Mouse (Mus musculus) mouse embryonic stem cell (cell line): ENCODE results near the gene Gng12.

Source experiments
- in situ Hi-C, 2 experiments: fragments of 300-500 bp; cut with MboI; formaldehyde crosslinking; loops; 1 replicate in 1 of 2; 3 replicates in 1 of 2; pipeline ENCODE4 v1.14.3; 2019 to 2020; ENCODE audit warnings: low sequenced_read_pairs in 2 of 2, low pct_unique_long_range_greater_than_20kb in 1 of 2, mixed read lengths in 1 of 2; ENCODE audit not compliant: unreplicated experiment in 1 of 2

Gene Gng12

GRCm38 (mm10) chr6:66910493-66911435, 14.6 kb downstream of the Gng12 start:
- in situ Hi-C loops: no loop called here

- in situ Hi-C loops: no loop called here
Observed at GRCm38 (mm10) chr6:66913355-66913754, 17.2 kb downstream of the Gng12 start.

DNA sequence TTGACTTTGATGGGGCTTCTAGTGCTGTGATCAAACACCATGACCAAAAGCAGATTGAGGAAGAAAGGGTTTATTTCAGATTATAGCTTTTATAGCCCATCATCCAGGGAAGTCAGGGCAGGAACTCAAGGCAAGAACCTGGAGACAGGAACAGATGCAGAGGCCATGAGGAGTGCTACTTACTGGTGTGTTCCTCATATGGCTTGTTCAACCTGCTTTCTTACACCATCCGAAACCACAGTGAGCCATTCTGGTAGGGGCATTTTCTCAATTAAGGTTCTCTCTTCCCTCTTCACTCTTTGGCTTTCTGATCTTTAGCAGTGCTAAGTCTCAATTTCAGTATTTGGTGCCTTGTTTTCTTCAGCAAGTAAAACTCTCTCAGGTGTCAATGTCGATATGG, 19.4 kb downstream of the Gng12 start:
- in situ Hi-C loops: no loop called here

DNA sequence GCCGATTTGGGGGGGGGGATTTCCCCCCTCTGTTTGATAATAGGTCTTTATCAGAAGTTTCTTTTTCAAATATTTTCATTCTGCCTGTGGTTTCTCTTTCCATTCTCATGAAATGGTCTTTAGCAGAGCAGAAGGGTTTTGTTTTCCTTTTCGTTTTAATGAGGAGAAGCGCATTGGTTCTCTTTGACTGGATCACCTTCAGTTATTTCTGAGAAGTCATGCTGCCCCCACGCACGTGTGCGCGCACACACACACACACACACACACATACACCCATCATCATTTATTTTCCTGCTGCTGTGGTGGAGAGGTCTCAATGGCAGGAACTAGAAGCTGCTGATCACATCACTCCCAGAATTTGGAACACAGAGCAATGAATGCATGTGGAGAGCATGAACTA, 20.8 kb downstream of the Gng12 start:
- in situ Hi-C loops: no loop called here

- in situ Hi-C loops: no loop called here
Observed at GRCm38 (mm10) chr6:66920786-66921185, 24.6 kb downstream of the Gng12 start.

DNA sequence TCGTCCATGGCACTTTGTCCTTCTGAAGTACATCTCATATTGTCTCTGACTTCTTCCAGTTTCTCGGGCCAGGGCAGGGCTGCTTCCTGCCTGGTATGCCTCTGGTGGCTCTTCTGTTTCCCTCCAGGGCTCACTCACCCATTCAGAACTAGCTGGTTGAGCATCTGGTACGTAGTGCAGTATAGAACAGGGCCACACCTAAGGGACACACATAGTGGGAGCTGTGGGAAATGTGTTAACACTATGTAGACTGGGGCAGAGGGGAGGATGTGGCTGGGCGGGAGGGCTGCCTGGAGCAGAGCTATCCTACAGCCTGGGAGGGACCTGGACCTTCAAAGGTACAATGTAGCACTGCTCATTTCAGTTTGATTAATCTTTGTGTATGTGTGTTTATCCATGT, 25.6 kb downstream of the Gng12 start:
- in situ Hi-C loops: no loop called here

DNA sequence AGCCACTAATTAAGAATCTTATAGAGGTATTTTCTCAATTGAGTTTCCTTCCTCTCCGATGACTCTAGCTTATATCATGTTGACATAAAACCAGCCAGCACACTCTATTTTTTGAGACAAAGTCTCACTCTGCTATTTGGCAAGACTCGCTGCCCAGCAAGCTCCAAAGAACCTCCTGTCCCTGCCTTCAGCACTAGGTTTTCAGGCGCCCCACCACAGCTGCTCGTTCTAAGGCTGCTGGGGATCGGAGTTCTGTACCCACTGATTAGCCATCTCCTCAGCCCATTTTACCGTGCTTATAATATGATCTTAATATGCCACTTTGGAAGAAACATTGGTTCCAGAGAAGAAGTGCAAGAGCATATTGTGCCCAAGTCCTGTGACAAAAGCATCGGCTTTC, 26.3 kb downstream of the Gng12 start:
- in situ Hi-C loops: no loop called here

GRCm38 (mm10) chr6:66923851-66924250, 27.7 kb downstream of the Gng12 start:
- in situ Hi-C loops: no loop called here

DNA sequence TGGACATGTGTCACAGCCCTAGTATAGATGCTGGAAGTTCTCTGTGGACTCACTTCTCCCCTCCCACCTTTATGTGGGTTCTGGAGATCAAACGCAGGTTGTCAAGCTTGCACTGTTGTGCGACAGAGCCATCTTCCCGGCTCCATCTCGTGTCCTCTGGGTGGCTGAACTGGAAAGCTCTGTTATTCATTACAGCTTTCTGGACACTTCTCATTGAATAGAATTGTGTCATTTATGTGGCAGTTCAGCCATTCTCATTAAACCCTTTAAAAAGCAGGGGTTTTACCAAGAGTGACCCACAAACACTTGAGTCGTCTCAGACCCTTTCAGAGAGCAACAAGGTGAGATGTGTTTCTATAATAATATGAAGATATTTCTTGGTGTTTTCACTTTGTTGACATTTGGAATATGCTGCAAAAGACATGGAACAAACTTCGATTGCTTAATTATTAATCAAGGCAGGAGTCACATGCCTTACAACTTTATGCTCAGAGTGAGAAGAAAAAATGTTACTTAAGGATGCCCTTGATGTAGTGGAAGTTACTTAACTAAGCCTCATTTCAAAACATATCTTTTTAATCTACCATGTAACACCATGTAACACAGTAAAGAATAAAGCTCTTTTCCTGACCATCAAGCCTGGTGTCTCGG, 28.2 kb downstream of the Gng12 start:
- in situ Hi-C loops: no loop called here

DNA sequence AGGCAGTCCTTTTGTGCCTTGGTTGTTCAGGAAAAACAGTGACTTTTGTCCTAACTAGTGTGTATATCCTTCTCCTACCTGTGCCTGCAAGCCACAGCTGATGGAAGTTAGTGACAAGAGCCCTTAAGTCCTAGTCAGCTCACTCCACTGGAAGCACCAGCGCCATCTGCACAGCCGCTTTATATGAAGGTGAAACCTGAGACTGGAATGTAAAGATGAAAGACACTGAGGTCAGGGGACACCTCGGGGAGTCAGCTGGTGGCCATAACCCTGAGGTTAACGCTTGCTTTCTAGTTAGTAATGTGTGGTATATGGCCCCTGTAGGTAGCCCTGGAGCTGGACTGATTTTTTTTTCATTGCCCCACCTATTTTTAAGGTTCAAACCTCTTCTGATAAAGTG, 30.1 kb downstream of the Gng12 start:
- in situ Hi-C loops: no loop called here

- in situ Hi-C loops: no loop called here
Observed at GRCm38 (mm10) chr6:66928972-66929645, 32.9 kb downstream of the Gng12 start.

- in situ Hi-C loops: no loop called here
Observed at GRCm38 (mm10) chr6:66929694-66930093, 33.5 kb downstream of the Gng12 start.

GRCm38 (mm10) chr6:66932206-66932819, 36.1 kb downstream of the Gng12 start:
- in situ Hi-C loops: no loop called here

- in situ Hi-C loops: no loop called here
Observed at GRCm38 (mm10) chr6:66940656-66941235, 44.5 kb downstream of the Gng12 start.

DNA sequence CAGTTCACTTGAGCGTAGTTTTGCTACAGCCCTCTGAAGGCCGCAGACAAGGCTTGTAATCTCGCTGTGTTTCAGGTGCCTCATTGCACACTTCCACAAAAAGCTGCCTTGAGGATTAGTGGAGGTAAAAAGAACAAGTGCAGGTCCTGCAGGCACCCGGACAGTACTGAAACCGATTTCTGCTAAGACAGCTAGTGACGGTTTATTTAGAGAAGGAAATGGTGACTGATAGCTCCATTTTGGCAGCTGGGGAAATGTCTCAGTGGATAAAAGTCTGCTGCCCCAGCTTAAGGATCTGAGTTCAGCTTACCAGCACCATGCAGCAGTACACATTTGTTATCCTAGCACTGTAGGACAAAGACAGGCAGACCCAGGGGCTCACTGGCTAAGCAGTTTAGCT, 45.6 kb downstream of the Gng12 start:
- in situ Hi-C loops: no loop called here

DNA sequence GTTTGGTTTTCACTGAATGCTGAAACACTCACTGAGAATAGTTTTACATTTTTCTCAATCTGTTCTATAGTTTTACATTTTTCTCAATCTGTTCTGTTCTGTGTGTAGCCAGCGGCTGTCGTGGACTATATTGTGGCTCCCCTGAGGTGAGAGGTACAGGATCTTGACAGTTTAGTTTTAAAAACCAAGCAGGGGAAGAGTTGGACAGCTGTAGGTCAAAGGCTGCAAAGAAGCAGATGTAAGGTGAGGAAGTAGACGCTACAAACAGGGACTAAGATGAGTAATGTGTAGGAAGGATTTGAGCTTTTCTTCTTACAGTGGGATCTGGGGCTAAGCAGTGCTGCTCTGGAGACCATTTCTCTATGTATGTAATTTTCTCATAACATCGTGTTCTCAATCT, 46.6 kb downstream of the Gng12 start:
- in situ Hi-C loops: no loop called here

- in situ Hi-C loops: no loop called here
Observed at GRCm38 (mm10) chr6:66943367-66944189, 47.4 kb downstream of the Gng12 start.
